Mouse (Mus musculus): ENCODE measurements at regions not wholly inside any gene's neighbourhood (a gene's known extent, or its start where the extent isn't known, plus 50 kb on each side); places are given as distances from the start of the nearest gene placed in this dataset.
A peak's percentile ranks its signal among the peaks of the same experiment; 100 is the strongest.

GRCm38 (mm10) chr10:118700115-118700514 is 169.9 kb downstream of the Dyrk2 start:
- WGBS: 90% methylated on average over 4 of the region's 4 CpGs
- no peak overlapping the region for H3K4me3 ChIP-seq (replicated peaks)
- ATAC-seq (ENCODE audit: low FRiP score): no peak
- no peak overlapping the region for H3K9ac ChIP-seq
- no peaks in the 10 kb centered on the region for H3K27me3 ChIP-seq
- no peaks in the 10 kb centered on the region for H3K9me3 ChIP-seq
- H3K4me1 ChIP-seq: no peaks in the 10 kb centered on the region
- no peak overlapping the region for H3K4me2 ChIP-seq
- H3K36me3 ChIP-seq (replicated peaks): no peaks in the 10 kb centered on the region
- no peak overlapping the region for H3K27ac ChIP-seq

- 98% methylated on average over 3 of the region's 3 CpGs for WGBS
Measured at GRCm38 (mm10) chr10:118706020-118706419, 164.0 kb downstream of the Dyrk2 start.

GRCm38 (mm10) chr10:118709718-118710117 is 160.3 kb downstream of the Dyrk2 start:
- no peak for ATAC-seq (ENCODE audit: low FRiP score)
- no peak overlapping the region for H3K4me3 ChIP-seq (replicated peaks)
- H3K9me3 ChIP-seq: no peaks in the 10 kb centered on the region
- no peaks in the 10 kb centered on the region for H3K27me3 ChIP-seq
- H3K36me3 ChIP-seq (replicated peaks): no peaks in the 10 kb centered on the region
- H3K4me2 ChIP-seq: no peak overlapping the region
- WGBS: 99% methylated on average over 8 of the region's 8 CpGs
- no peak overlapping the region for H3K9ac ChIP-seq
- no peak overlapping the region for H3K27ac ChIP-seq
- H3K4me1 ChIP-seq: peaks cover 10% of the 10 kb centered on the region

More at GRCm38 (mm10) chr10:118706020-118706419, 164.0 kb downstream of the Dyrk2 start:
- Histone ChIP-seq H3K9me3 (no peaks in the 10 kb centered on the region), H3K27me3 (no peaks in the 10 kb centered on the region), H3K4me2 (no peak overlapping the region), H3K27ac (no peak overlapping the region), H3K4me1 (peaks cover 1% of the 10 kb centered on the region; the same call in 1 of the 2 replicates), H3K36me3 (replicated peaks) (no peaks in the 10 kb centered on the region), H3K4me3 (replicated peaks) (no peak overlapping the region), H3K9ac (no peak overlapping the region)
- no peak for ATAC-seq (ENCODE audit: low FRiP score)

- H3K27ac ChIP-seq: no peak overlapping the region
- 25% methylated on average over 3 of the region's 3 CpGs for WGBS
- peaks cover 10% of the 10 kb centered on the region for H3K4me1 ChIP-seq
- H3K27me3 ChIP-seq: no peaks in the 10 kb centered on the region
- H3K9ac ChIP-seq: no peak overlapping the region
- H3K9me3 ChIP-seq: no peaks in the 10 kb centered on the region
- no peak for ATAC-seq (ENCODE audit: low FRiP score)
- H3K4me3 ChIP-seq (replicated peaks): no peak overlapping the region
- no peaks in the 10 kb centered on the region for H3K36me3 ChIP-seq (replicated peaks)
- no peak overlapping the region for H3K4me2 ChIP-seq
Measured at GRCm38 (mm10) chr10:118711529-118711928, 158.5 kb downstream of the Dyrk2 start.

GRCm38 (mm10) chr10:118711951-118712350 is 158.1 kb downstream of the Dyrk2 start:
- H3K27me3 ChIP-seq: no peaks in the 10 kb centered on the region
- no peak overlapping the region for H3K4me3 ChIP-seq (replicated peaks)
- no peak overlapping the region for H3K9ac ChIP-seq
- H3K4me2 ChIP-seq: no peak overlapping the region
- ATAC-seq (ENCODE audit: low FRiP score): no peak
- H3K4me1 ChIP-seq: peaks cover 10% of the 10 kb centered on the region
- H3K27ac ChIP-seq: no peak overlapping the region
- no peaks in the 10 kb centered on the region for H3K36me3 ChIP-seq (replicated peaks)
- H3K9me3 ChIP-seq: no peaks in the 10 kb centered on the region
- WGBS: 84% methylated on average over 10 of the region's 10 CpGs

- Histone ChIP-seq H3K9me3 (no peaks in the 10 kb centered on the region), H3K27ac (no peak overlapping the region), H3K4me3 (replicated peaks) (no peak overlapping the region), H3K36me3 (replicated peaks) (no peaks in the 10 kb centered on the region), H3K9ac (no peak overlapping the region), H3K27me3 (no peaks in the 10 kb centered on the region), H3K4me1 (peaks cover 10% of the 10 kb centered on the region), H3K4me2 (no peak overlapping the region)
- WGBS: 88% methylated on average over 6 of the region's 6 CpGs
- ATAC-seq (ENCODE audit: low FRiP score): no peak
Measured at GRCm38 (mm10) chr10:118712951-118713350, 157.1 kb downstream of the Dyrk2 start.

GRCm38 (mm10) chr10:118714179-118714581 is 155.8 kb downstream of the Dyrk2 start:
- H3K4me2 ChIP-seq: no peak overlapping the region
- H3K27ac ChIP-seq: no peak overlapping the region
- H3K9ac ChIP-seq: no peak overlapping the region
- no peak for ATAC-seq (ENCODE audit: low FRiP score)
- no peaks in the 10 kb centered on the region for H3K9me3 ChIP-seq
- H3K27me3 ChIP-seq: no peaks in the 10 kb centered on the region
- 91% methylated on average over 17 of the region's 17 CpGs for WGBS
- H3K4me3 ChIP-seq (replicated peaks): no peak overlapping the region
- H3K36me3 ChIP-seq (replicated peaks): no peaks in the 10 kb centered on the region
- H3K4me1 ChIP-seq: peaks cover 10% of the 10 kb centered on the region

GRCm38 (mm10) chr10:118714595-118714994 is 155.4 kb downstream of the Dyrk2 start:
- 80% methylated on average over 4 of the region's 4 CpGs for WGBS

GRCm38 (mm10) chr10:118720630-118721029 is 149.4 kb downstream of the Dyrk2 start:
- Histone ChIP-seq H3K9ac (no peak overlapping the region), H3K4me2 (no peak overlapping the region), H3K36me3 (replicated peaks) (no peaks in the 10 kb centered on the region), H3K9me3 (no peaks in the 10 kb centered on the region), H3K4me3 (replicated peaks) (no peak overlapping the region), H3K4me1 (peaks cover 24% of the 10 kb centered on the region), H3K27me3 (no peaks in the 10 kb centered on the region), H3K27ac (peak overlapping the region; percentile 63)
- WGBS: 19% methylated on average over 1 of the region's 1 CpGs
- 0 out of 2 replicates have a peak, but pooled peaks have one; percentile 45 for ATAC-seq (ENCODE audit: low FRiP score)

More at GRCm38 (mm10) chr10:118714595-118714994, 155.4 kb downstream of the Dyrk2 start:
- Histone ChIP-seq H3K4me2 (no peak overlapping the region), H3K27ac (no peak overlapping the region), H3K36me3 (replicated peaks) (no peaks in the 10 kb centered on the region), H3K9me3 (no peaks in the 10 kb centered on the region), H3K27me3 (no peaks in the 10 kb centered on the region), H3K4me3 (replicated peaks) (no peak overlapping the region), H3K4me1 (peaks cover 10% of the 10 kb centered on the region), H3K9ac (no peak overlapping the region)
- ATAC-seq (ENCODE audit: low FRiP score): no peak

- Histone ChIP-seq H3K27ac (no peak overlapping the region; the same call in 1 of the 2 replicates), H3K27me3 (no peaks in the 10 kb centered on the region), H3K9me3 (no peaks in the 10 kb centered on the region), H3K4me1 (peaks cover 24% of the 10 kb centered on the region), H3K4me3 (replicated peaks) (no peak overlapping the region), H3K9ac (no peak overlapping the region), H3K4me2 (no peak overlapping the region), H3K36me3 (replicated peaks) (no peaks in the 10 kb centered on the region)
- WGBS: 32% methylated on average over 5 of the region's 5 CpGs
- peak; percentile 45; the same call in 1 of the 2 replicates for ATAC-seq (ENCODE audit: low FRiP score)
Measured at GRCm38 (mm10) chr10:118722132-118722551, 147.9 kb downstream of the Dyrk2 start.

GRCm38 (mm10) chr10:118722671-118723070 is 147.3 kb downstream of the Dyrk2 start:
- no peaks in the 10 kb centered on the region for H3K36me3 ChIP-seq (replicated peaks)
- no peak overlapping the region for H3K4me2 ChIP-seq
- H3K27me3 ChIP-seq: no peaks in the 10 kb centered on the region
- H3K27ac ChIP-seq: no peak overlapping the region
- no peaks in the 10 kb centered on the region for H3K9me3 ChIP-seq
- H3K9ac ChIP-seq: no peak overlapping the region
- no peak overlapping the region for H3K4me3 ChIP-seq (replicated peaks)
- H3K4me1 ChIP-seq: peaks cover 24% of the 10 kb centered on the region
- no peak for ATAC-seq (ENCODE audit: low FRiP score)
- 51% methylated on average over 3 of the region's 3 CpGs for WGBS

- Histone ChIP-seq H3K4me2 (no peak overlapping the region), H3K4me3 (replicated peaks) (no peak overlapping the region), H3K27ac (no peak overlapping the region), H3K4me1 (no peaks in the 10 kb centered on the region), H3K27me3 (no peaks in the 10 kb centered on the region), H3K9ac (no peak overlapping the region), H3K36me3 (replicated peaks) (no peaks in the 10 kb centered on the region), H3K9me3 (no peaks in the 10 kb centered on the region)
- ATAC-seq (ENCODE audit: low FRiP score): no peak
- 92% methylated on average over 4 of the region's 4 CpGs for WGBS
Measured at GRCm38 (mm10) chr10:118736093-118736492, 133.9 kb downstream of the Dyrk2 start.

GRCm38 (mm10) chr10:118737064-118737463 is 132.9 kb downstream of the Dyrk2 start:
- H3K4me1 ChIP-seq: no peaks in the 10 kb centered on the region
- H3K9ac ChIP-seq: no peak overlapping the region
- no peaks in the 10 kb centered on the region for H3K36me3 ChIP-seq (replicated peaks)
- ATAC-seq (ENCODE audit: low FRiP score): no peak
- H3K27ac ChIP-seq: no peak overlapping the region
- H3K9me3 ChIP-seq: no peaks in the 10 kb centered on the region
- no peak overlapping the region for H3K4me3 ChIP-seq (replicated peaks)
- H3K27me3 ChIP-seq: no peaks in the 10 kb centered on the region
- H3K4me2 ChIP-seq: no peak overlapping the region
